Mouse (Mus musculus) intestine, embryonic 15.5 days (tissue): ENCODE results near the gene Ccdc149. TPM values are rescaled to one million over a fixed set of nuclear protein-coding genes. Genes with fewer than 3 reads are reported as not detected.

ENCODE experiments used
- ATAC-seq: fragments of 200-750 bp; cut with Nextera tagmentation; 2 replicates; pipeline ENCODE4 v1.8.0; 2017; ENCODE audit warnings: moderate TSS enrichment, moderate library complexity
- H3K27ac ChIP-seq: fragments of 300-500 bp; sonication (generic); 2 replicates; pipeline ENCODE4 v1.5.1; 2015; ENCODE audit warnings: mild to moderate bottlenecking, inconsistent platforms
- H3K27me3 ChIP-seq: fragments of 300-500 bp; sonication (generic); replicated peaks from 2 replicates; pipeline ENCODE4 v1.6.1; 2015; ENCODE audit warnings: inconsistent platforms
- H3K36me3 ChIP-seq: fragments of 300-500 bp; sonication (generic); 2 replicates; pipeline ENCODE4 v1.6.1; 2015; ENCODE audit warnings: inconsistent platforms
- H3K4me1 ChIP-seq: fragments of 300-500 bp; sonication (generic); replicated peaks from 2 replicates; pipeline ENCODE4 v1.6.1; 2015; ENCODE audit warnings: inconsistent platforms
- H3K4me2 ChIP-seq: fragments of 300-500 bp; sonication (generic); replicated peaks from 2 replicates; pipeline ENCODE4 v1.6.1; 2015; ENCODE audit warnings: mild to moderate bottlenecking, inconsistent platforms
- H3K4me3 ChIP-seq: fragments of 300-500 bp; sonication (generic); replicated peaks from 2 replicates; pipeline ENCODE4 v1.5.1; 2015; ENCODE audit warnings: inconsistent platforms
- H3K9ac ChIP-seq: fragments of 300-500 bp; sonication (generic); 2 replicates; pipeline ENCODE4 v1.6.1; 2015; ENCODE audit warnings: inconsistent platforms
- H3K9me3 ChIP-seq: fragments of 300-500 bp; sonication (generic); 2 replicates; pipeline ENCODE4 v1.6.1; 2016; ENCODE audit warnings: inconsistent platforms
- WGBS: fragments of 180-500 bp; shearing (Covaris S2); methylation state at CpG from one replicate; pipeline ENCODE4 v1.1.7; 2015; 5-methylcytosine and 5-hydroxymethylcytosine counted together
- polyA plus RNA-seq: library from polyadenylated mRNA; unstranded; fragments of >200 nt; fragmentation: Nextera tagmentation; extraction: Ambion mirVana; gene quantifications from 2 replicates; pipeline ENCODE4 v1.2.1, GENCODE M21; 2015

Gene Ccdc149
- polyA plus RNA-seq, 1 experiment from 2014 or later = 3.8 TPM

DNA sequence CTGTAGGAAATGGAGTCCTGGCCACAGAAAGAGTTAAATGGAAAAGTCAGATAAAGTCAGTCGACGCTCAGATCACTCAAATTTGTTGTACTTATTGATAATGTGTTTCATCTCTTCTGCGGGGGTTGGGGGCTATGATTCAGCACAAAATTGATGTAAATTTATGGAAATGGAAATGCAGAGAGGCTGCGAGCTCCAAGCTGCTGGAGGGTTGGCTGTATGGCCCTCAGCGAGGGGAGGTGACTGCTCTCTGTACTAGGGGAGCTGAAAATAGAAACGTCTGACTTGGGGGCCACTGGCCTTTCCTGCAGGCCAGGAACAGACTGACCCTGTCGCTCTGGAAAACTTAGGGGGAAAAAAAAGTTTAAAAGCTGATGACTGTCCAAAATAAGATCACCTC is 5.5 kb upstream of the Ccdc149 start:
- no peaks in the 10 kb centered on the region for H3K27me3 ChIP-seq
- no peaks in the 10 kb centered on the region for H3K36me3 ChIP-seq
- peaks cover 5% of the 10 kb centered on the region for H3K4me1 ChIP-seq
- no peaks in the 10 kb centered on the region for H3K9me3 ChIP-seq
- H3K4me2 ChIP-seq = peak overlapping the region; percentile 77
- H3K4me3 ChIP-seq = peak overlapping the region; percentile 40
- H3K27ac ChIP-seq = peak overlapping the region; percentile 82
- 10% methylated on average over 7 of the region's 7 CpGs for WGBS
- ATAC-seq = no peak
- peak overlapping the region; percentile 44 for H3K9ac ChIP-seq

DNA sequence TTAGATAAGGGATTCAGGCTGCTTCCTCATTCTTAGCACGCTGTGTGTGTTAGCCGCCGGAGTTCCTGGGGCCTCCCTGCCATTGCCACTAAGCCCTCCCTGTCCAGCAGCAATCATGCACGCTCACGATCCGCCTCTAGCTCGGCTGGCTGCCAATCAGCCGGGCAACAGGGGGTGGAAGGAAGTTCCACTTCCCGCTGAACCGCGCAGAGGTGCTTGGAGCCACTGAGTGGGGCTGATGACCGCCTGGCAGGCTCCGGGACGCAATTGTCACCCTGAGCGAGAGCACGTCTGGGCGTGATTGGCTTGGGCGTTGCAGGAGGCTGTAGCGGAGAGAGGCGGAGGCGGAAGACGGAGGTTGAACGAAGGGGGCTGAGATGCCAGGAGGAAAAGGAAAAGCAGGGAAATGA is 5.0 kb upstream of the Ccdc149 start:
- H3K4me3 ChIP-seq = peak overlapping the region; percentile 40
- ATAC-seq = peak; percentile 95
- H3K27me3 ChIP-seq = no peaks in the 10 kb centered on the region
- WGBS = under 1% methylated on average over 23 of the region's 23 CpGs
- H3K4me1 ChIP-seq = peaks cover 8% of the 10 kb centered on the region
- H3K36me3 ChIP-seq = no peaks in the 10 kb centered on the region
- no peaks in the 10 kb centered on the region for H3K9me3 ChIP-seq
- peak overlapping the region; percentile 44 for H3K9ac ChIP-seq
- peak overlapping the region; percentile 77 for H3K4me2 ChIP-seq
- peak overlapping the region; percentile 82 for H3K27ac ChIP-seq

- Histone ChIP-seq H3K4me2 (no peak overlapping the region), H3K27ac (no peak overlapping the region), H3K9me3 (no peaks in the 10 kb centered on the region), H3K27me3 (no peaks in the 10 kb centered on the region), H3K4me3 (no peak overlapping the region), H3K9ac (no peak overlapping the region), H3K4me1 (peaks cover 8% of the 10 kb centered on the region), H3K36me3 (no peaks in the 10 kb centered on the region)
- no peak for ATAC-seq
- WGBS = 91% methylated on average over 7 of the region's 7 CpGs
These were observed 2.7 kb upstream of the Ccdc149 start for GRCm38 (mm10) chr5:52473988-52474387.

DNA sequence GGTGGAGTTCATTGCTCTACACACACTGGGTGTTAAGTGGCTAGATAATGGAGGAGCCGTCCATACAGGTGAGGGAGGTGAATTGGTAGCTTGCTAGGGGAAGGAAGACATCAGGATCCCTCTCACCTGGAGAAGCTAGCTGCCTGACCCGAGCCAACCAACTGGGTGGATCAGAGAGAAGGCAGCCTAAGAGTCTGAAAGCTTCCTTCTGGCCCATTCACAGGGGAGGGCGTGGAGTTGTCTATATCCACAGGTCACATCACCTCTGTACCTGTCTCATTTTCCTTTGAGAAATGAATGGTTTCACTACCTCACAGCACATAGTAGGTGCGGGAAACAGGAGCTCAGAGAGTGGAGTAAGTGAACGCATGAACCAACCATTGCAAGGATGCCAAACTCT is 770 bp downstream of the Ccdc149 start:
- Histone ChIP-seq H3K27me3 (no peaks in the 10 kb centered on the region), H3K4me2 (peak overlapping the region; percentile 92), H3K27ac (no peak overlapping the region), H3K4me3 (peak overlapping the region; percentile 73), H3K4me1 (peaks cover 3% of the 10 kb centered on the region; the same call in 1 of the 2 replicates), H3K9me3 (no peaks in the 10 kb centered on the region), H3K9ac (peak overlapping the region; percentile 81; the same call in 1 of the 2 replicates), H3K36me3 (no peaks in the 10 kb centered on the region)
- WGBS = 56% methylated on average over 5 of the region's 5 CpGs
- peak; percentile 28 for ATAC-seq

GRCm38 (mm10) chr5:52467841-52468240 is 3.5 kb downstream of the Ccdc149 start:
- no peaks in the 10 kb centered on the region for H3K27me3 ChIP-seq
- H3K36me3 ChIP-seq = no peaks in the 10 kb centered on the region
- no peak overlapping the region for H3K27ac ChIP-seq
- no peak overlapping the region for H3K4me2 ChIP-seq
- peaks cover 3% of the 10 kb centered on the region; the same call in 1 of the 2 replicates for H3K4me1 ChIP-seq
- no peak overlapping the region for H3K9ac ChIP-seq
- H3K4me3 ChIP-seq = no peak overlapping the region
- WGBS = 84% methylated on average over 3 of the region's 3 CpGs
- H3K9me3 ChIP-seq = no peaks in the 10 kb centered on the region
- no peak for ATAC-seq

GRCm38 (mm10) chr5:52462447-52462846 is 8.9 kb downstream of the Ccdc149 start:
- no peak for ATAC-seq
- H3K36me3 ChIP-seq = no peaks in the 10 kb centered on the region
- no peak overlapping the region for H3K27ac ChIP-seq
- WGBS = 82% methylated on average over 2 of the region's 2 CpGs
- H3K27me3 ChIP-seq = no peaks in the 10 kb centered on the region
- H3K9me3 ChIP-seq = no peaks in the 10 kb centered on the region
- H3K4me3 ChIP-seq = no peak overlapping the region
- H3K4me1 ChIP-seq = no peaks in the 10 kb centered on the region
- H3K9ac ChIP-seq = no peak overlapping the region
- no peak overlapping the region for H3K4me2 ChIP-seq

DNA sequence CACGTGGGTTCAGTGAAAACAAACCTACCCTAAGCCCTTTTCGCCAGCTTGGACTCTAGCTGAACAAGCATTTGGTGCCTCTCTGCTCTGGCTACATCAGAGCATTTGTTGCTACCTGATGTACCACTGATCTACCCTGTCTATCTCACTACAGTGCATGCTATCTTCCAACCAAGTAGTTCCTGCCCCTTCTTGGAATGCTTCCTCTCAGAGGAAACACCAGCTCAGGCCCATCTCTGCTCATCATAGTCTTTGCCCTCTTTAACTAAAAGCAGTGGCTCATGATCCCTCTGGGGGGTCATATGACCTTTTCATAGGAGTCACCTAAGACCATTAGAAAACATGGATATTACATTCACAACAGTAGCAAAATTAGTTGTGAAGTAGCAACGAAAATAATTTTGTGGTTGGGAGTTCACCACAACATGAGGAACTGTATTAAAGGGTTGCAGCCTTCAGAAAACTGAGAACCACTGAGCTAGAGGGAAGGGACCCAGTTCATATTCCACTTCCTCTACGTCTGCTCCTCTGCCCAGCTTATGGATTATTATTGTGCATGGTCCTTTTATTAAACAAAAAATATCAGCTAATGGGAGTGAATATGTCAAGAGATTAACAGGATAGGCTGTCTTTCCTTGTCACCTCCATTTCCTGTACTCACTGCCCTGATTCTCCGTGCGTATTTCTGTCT is 9.7 kb downstream of the Ccdc149 start:
- H3K27ac ChIP-seq = no peak overlapping the region
- H3K4me1 ChIP-seq = no peaks in the 10 kb centered on the region
- no peaks in the 10 kb centered on the region for H3K9me3 ChIP-seq
- ATAC-seq = no peak
- H3K27me3 ChIP-seq = no peaks in the 10 kb centered on the region
- H3K4me2 ChIP-seq = no peak overlapping the region
- H3K4me3 ChIP-seq = no peak overlapping the region
- H3K9ac ChIP-seq = no peak overlapping the region
- WGBS = 79% methylated on average over 6 of the region's 6 CpGs
- H3K36me3 ChIP-seq = no peaks in the 10 kb centered on the region

DNA sequence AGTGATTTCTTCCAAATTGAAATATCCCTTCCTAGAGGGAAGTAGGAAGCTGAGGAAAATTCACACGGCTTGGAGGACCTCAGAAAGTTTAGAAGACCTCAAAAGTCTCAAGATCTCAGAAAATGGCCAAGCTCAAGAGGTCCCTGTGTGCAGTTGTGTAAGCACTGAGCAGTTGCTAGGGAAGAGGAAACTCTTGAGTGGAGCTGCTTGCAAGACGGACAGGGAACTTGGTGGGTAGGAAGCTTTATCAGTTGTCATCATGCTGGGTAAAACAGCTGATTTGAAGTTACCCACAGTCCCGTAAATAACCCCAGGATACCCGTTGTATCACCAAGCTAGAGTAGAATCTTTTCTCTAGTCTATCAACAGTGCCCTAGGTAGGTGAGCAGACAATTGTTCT is 12.0 kb downstream of the Ccdc149 start:
- WGBS = 87% methylated on average over 4 of the region's 4 CpGs
- Histone ChIP-seq H3K4me1 (no peaks in the 10 kb centered on the region), H3K36me3 (no peaks in the 10 kb centered on the region), H3K9me3 (no peaks in the 10 kb centered on the region), H3K27me3 (no peaks in the 10 kb centered on the region), H3K9ac (no peak overlapping the region), H3K27ac (no peak overlapping the region), H3K4me2 (no peak overlapping the region), H3K4me3 (no peak overlapping the region)
- no peak for ATAC-seq

DNA sequence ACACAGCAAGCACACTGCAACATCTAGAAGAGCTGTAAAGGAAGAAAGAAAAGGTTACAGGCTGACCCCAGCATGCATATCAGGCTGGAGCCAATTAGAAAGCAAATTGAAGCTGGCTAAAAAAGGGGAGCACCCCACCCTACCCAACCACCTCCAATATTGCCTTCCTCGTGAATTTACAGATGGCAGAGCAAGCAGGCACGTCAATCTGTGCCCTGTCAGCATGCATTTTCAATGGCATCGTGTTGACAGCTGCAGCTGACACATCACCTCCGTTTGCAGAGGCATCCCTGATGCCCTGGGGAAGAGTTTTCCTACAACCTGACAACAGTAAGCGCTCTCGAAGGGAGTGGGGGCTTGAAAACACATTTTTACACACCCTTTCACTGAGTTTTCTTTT is 14.2 kb downstream of the Ccdc149 start:
- H3K9ac ChIP-seq = no peak overlapping the region
- no peak overlapping the region for H3K4me3 ChIP-seq
- no peak overlapping the region for H3K27ac ChIP-seq
- 74% methylated on average over 6 of the region's 6 CpGs for WGBS
- H3K9me3 ChIP-seq = no peaks in the 10 kb centered on the region
- no peak for ATAC-seq
- no peaks in the 10 kb centered on the region for H3K36me3 ChIP-seq
- no peaks in the 10 kb centered on the region for H3K27me3 ChIP-seq
- H3K4me1 ChIP-seq = no peaks in the 10 kb centered on the region
- H3K4me2 ChIP-seq = no peak overlapping the region

- H3K4me2 ChIP-seq = no peak overlapping the region
- no peaks in the 10 kb centered on the region for H3K4me1 ChIP-seq
- H3K9ac ChIP-seq = no peak overlapping the region
- no peak for ATAC-seq
- H3K9me3 ChIP-seq = no peaks in the 10 kb centered on the region
- 80% methylated on average over 9 of the region's 9 CpGs for WGBS
- H3K36me3 ChIP-seq = no peaks in the 10 kb centered on the region
- H3K27me3 ChIP-seq = no peaks in the 10 kb centered on the region
- H3K27ac ChIP-seq = no peak overlapping the region
- no peak overlapping the region for H3K4me3 ChIP-seq
These were observed 20.5 kb downstream of the Ccdc149 start for GRCm38 (mm10) chr5:52450821-52451220.

DNA sequence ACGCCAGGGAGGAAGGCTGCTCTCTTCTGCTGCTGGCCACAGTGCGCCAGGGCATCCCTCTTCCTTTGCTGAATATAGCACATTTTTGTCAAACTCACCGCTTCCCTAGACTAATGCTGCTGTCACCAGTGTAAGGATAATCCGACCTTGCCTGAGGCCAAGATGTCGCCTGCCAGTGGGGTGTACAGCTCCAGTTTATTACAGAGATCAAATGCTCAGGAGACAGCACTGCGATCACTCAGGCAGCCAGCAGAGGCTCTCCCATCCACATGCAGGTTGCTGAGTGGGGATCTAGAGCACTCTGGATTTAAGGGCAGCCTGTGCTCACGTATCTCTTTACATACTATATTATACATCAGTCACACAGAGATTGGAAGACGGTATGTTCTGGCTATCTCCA is 22.1 kb downstream of the Ccdc149 start:
- Histone ChIP-seq H3K4me1 (no peaks in the 10 kb centered on the region), H3K36me3 (no peaks in the 10 kb centered on the region), H3K27me3 (no peaks in the 10 kb centered on the region), H3K4me3 (no peak overlapping the region), H3K9ac (no peak overlapping the region), H3K4me2 (no peak overlapping the region), H3K27ac (no peak overlapping the region), H3K9me3 (no peaks in the 10 kb centered on the region)
- no peak for ATAC-seq
- 75% methylated on average over 8 of the region's 8 CpGs for WGBS

- Histone ChIP-seq H3K4me3 (no peak overlapping the region), H3K27ac (no peak overlapping the region), H3K4me2 (no peak overlapping the region), H3K9me3 (no peaks in the 10 kb centered on the region), H3K4me1 (no peaks in the 10 kb centered on the region), H3K9ac (no peak overlapping the region), H3K27me3 (no peaks in the 10 kb centered on the region), H3K36me3 (no peaks in the 10 kb centered on the region)
- no peak for ATAC-seq
- 70% methylated on average over 11 of the region's 11 CpGs for WGBS
These were observed 31.0 kb downstream of the Ccdc149 start for GRCm38 (mm10) chr5:52440278-52440677.

GRCm38 (mm10) chr5:52438946-52439345 is 32.4 kb downstream of the Ccdc149 start:
- H3K4me1 ChIP-seq = no peaks in the 10 kb centered on the region
- H3K27ac ChIP-seq = no peak overlapping the region
- WGBS = 76% methylated on average over 7 of the region's 7 CpGs
- no peak overlapping the region for H3K4me2 ChIP-seq
- H3K4me3 ChIP-seq = no peak overlapping the region
- H3K36me3 ChIP-seq = no peaks in the 10 kb centered on the region
- H3K27me3 ChIP-seq = no peaks in the 10 kb centered on the region
- no peak for ATAC-seq
- no peak overlapping the region for H3K9ac ChIP-seq
- no peaks in the 10 kb centered on the region for H3K9me3 ChIP-seq
